Mouse (Mus musculus) left cerebral cortex, adult 11 months (tissue): Measurements from ENCODE around the gene Arid5a.

Experiments
- DNase-seq: peaks from one replicate; pipeline ENCODE4 v3.0.0; 2022; ENCODE audit warnings: low spot score

Arid5a gene

GRCm38 (mm10) chr1:36294402-36294801 is 13.1 kb upstream of the Arid5a start:
- no peak for DNase-seq

GRCm38 (mm10) chr1:36296466-36297149 is 10.9 kb upstream of the Arid5a start:
- DNase-seq, result no peak

- DNase-seq, result no peak
These were observed 9.4 kb upstream of the Arid5a start for GRCm38 (mm10) chr1:36298107-36298506.

- DNase-seq, result no peak
These were observed 8.4 kb upstream of the Arid5a start for GRCm38 (mm10) chr1:36299126-36299525.

- no peak for DNase-seq
These were observed 7.9 kb upstream of the Arid5a start for GRCm38 (mm10) chr1:36299676-36300075.

- no peak for DNase-seq
These were observed 7.0 kb upstream of the Arid5a start for GRCm38 (mm10) chr1:36300486-36300885.

- no peak for DNase-seq
These were observed 5.3 kb upstream of the Arid5a start for GRCm38 (mm10) chr1:36302273-36302672.

- DNase-seq, result no peak
These were observed 4.6 kb upstream of the Arid5a start for GRCm38 (mm10) chr1:36302957-36303356.

- peak; percentile 72 for DNase-seq
These were observed 3.9 kb upstream of the Arid5a start for GRCm38 (mm10) chr1:36303381-36304320.

- DNase-seq, result no peak
These were observed 2.8 kb upstream of the Arid5a start for GRCm38 (mm10) chr1:36304764-36305163.

- no peak for DNase-seq
These were observed 1.4 kb upstream of the Arid5a start for GRCm38 (mm10) chr1:36306120-36306519.

- no peak for DNase-seq
These were observed 425 bp upstream of the Arid5a start for GRCm38 (mm10) chr1:36307121-36307494.

- DNase-seq, result no peak
These were observed 943 bp downstream of the Arid5a start for GRCm38 (mm10) chr1:36308451-36308901.

GRCm38 (mm10) chr1:36308966-36309475 is 1.5 kb downstream of the Arid5a start:
- no peak for DNase-seq

GRCm38 (mm10) chr1:36309498-36309901 is 2.0 kb downstream of the Arid5a start:
- peak; percentile 57 for DNase-seq

GRCm38 (mm10) chr1:36314959-36315775 is 7.6 kb downstream of the Arid5a start:
- no peak for DNase-seq

GRCm38 (mm10) chr1:36315776-36316100 is 8.2 kb downstream of the Arid5a start:
- DNase-seq, result no peak

GRCm38 (mm10) chr1:36321164-36321563 is 13.6 kb downstream of the Arid5a start:
- DNase-seq, result no peak

GRCm38 (mm10) chr1:36321829-36322573 is 14.5 kb downstream of the Arid5a start:
- no peak for DNase-seq

- no peak for DNase-seq
These were observed 15.5 kb downstream of the Arid5a start for GRCm38 (mm10) chr1:36323076-36323475.

GRCm38 (mm10) chr1:36323746-36324448 is 16.4 kb downstream of the Arid5a start:
- DNase-seq, result peak; percentile 45
